Mouse (Mus musculus) thymus, postnatal 10 days (tissue): ENCODE results near the gene Atxn1.

Experiments used
- DNase-seq, 2 experiments: peaks; one replicate each; pipeline ENCODE4 v3.0.0; 2021; ENCODE audit warnings: low spot score in 2 of 2

Atxn1 gene

DNA sequence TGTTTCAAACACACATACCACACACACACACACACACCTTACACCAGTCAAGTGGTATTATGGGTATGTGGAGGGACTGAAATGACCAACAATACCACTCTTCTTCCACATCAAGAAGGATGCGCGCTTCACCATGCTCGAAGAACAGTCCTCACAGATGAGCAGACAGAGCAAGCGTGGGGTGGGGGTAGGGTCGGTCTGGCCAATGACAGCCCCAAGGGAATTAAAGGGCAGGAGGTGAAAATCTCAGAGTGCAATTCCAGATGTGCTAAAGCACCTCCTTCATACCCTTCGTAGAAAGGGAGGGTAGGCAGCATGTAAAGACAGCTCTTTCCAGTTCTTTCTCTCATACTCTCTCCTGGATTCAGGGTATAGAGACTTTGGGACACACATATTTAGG is 238.6 kb downstream of the Atxn1 start:
- no peak for DNase-seq

DNA sequence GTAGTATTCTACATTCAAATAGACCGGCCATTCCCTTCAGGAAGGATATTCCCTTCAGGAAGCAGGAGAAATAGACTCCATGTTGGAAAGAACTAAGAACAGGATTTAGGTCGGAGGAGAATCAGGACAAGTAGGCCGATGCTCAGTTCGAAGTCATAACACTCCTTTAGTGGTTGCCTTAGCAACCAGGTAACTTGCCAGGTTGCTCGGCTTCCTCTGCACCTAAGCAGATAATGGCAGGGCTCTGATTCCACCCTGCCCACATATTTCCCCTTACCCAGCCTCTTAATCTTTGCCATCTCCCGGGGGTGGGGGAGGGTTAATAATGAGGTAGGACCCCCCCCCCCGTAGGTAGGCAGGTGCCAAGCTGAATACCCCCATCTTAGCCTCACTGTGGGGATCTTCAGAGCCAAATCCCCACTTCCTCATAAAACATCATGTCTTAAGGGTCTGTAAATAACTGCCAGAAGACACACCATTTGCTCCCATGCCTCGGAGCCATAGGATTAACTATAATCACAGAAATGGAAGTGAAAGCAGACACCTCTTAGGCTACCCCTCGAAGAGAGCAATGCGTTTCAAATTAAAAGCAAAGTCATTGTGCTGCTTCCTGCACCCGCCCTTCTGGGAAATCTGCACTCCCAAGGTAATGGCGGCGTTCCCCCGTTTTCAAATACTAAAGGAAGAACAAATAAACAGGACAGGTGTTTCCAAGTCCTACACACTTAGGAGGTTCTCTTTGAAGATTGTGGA is 240.1 kb downstream of the Atxn1 start:
- no peak for DNase-seq

DNA sequence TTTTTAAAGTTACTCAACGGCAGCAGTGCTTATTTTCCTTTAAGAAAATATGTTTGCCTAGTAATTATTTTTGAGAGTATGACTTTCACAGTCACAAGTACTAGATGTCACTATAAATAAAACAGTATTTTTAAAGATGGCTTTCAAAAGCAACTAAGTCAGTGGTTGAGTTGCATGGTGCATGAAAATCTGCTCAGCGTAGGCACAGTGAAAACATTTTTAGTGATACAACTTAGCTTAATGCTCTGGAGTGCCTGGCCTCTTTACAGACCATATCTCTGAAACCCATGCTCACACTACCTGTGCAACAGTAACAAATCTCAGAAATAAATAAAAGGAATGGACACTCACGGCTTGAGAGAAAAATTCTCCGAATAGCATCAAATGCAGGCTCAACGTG is 241.9 kb downstream of the Atxn1 start:
- DNase-seq = no peak

DNA sequence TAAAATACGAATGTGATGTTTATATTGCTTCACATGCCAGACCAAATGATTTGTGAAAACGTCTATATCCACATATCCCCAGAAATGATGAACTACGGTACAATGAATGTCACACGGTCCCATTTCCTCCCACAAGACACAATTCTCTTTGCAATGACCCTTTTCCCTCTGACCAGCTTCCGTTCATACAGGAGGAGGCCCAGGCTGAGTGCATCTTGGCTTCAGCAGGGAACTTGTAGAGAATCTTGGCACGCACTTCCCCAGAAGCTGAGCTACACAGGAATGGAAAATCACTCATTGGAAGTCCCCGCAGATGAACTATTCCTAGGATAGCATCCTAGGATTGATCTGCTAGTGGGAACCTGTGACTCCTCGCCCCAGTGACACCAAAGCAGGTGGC is 243.2 kb downstream of the Atxn1 start:
- no peak for DNase-seq

DNA sequence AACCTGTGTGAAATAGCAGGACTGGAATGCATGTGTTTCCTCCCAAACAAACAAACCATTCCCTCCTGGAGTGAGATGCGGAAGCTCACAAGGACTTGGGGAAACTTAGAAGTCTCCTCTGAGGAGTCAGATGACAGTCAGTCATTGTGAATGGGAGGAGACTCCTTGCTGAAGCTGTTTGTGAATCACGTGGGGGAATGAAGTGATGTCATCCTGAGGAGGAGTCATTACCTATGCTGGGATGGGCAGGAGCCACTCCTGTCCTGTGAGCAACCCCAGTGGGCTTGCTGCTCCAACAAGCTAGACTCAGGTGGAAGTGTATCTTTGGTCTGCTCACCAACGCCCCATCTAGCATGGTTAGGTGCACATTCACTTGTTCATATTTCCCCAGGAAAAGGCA is 246.0 kb downstream of the Atxn1 start:
- DNase-seq = no peak

DNA sequence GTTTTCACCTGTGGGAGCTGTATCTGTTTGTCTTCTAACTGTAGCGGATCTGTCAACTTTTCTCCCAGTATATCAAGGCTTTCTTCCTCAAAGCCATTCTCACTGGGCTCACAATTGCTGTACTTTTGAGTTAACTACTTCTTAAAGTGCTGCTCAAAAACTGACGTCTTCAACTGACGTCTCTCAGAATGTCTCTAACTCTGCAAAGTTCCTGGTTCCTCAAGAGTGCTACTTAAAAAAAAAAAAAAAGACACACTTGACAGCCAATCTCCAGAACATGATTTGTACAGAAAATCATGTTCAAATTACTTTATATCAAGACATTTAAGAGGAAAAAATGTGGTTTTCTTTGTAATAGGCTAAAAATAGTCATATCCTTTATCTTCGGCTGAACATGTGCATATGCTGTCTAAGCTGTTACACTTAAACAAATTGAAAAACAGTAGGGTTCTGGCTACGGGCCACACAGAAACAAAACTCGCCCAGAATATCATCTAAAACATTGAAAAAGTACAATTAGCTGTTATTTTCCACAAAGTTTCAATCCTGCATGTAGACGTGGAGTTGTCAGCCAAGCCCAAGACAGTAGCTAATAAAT is 249.1 kb downstream of the Atxn1 start:
- no peak for DNase-seq

DNA sequence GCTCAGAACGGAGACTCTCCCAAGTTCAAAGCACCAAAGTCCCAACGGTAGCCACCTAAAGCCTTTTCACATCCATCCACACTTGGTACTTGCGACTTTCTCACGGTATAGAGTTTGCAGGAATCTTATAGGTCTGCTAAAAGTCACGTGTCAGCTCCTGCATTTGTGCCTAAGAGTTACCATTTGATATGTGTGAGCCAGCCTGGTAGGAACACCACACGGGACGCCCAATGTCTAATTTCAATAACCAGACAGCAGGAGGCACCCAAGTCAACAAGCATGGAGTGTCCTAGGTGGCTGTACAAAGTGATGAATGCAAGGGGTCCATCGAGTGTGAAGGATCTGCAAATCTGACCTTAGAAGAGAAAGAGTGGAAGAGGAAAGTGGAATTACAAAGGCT is 254.8 kb downstream of the Atxn1 start:
- no peak for DNase-seq

DNA sequence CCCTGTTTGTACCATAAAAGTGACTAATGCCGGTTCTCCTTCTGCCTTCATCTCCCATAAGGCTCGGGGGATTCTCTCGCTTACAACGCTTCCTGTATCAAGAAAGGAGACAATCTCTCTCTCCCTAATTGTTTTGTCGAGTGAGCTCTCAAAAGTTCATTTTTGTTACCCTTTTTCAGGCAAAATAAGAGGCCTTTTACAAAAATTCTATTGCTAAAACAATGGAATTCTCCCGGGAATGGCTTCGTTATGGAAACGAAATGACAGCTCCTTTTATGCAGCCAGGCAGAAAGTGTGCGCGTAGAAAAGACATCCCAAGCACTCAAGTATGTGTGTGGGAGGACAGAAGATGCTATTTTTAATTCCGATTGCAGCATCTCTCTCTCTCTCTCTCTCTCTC is 255.4 kb downstream of the Atxn1 start:
- no peak for DNase-seq

DNA sequence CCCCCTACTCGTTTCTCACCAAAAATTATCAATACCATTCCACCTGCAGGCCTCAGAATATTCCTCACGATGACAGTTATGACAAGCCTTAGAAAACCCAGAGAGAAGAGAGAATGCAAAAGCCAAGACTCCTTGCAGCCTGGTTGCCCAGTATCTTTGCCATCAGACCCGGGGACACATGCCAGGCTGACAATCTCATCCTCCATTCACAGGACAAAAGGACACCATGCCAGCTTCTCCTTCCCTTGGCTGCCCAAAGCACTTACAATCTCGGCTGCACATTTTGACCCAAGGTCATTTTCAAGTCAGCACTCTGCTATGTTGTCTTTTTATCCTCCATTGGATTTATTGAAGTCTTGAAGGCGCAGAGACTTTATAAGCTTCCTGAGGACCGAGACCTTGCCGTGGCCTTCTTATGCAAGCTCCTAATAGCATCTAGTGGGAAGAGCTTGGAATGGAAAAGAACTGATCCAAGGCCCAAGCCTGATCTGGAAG is 263.5 kb downstream of the Atxn1 start:
- no peak for DNase-seq

DNA sequence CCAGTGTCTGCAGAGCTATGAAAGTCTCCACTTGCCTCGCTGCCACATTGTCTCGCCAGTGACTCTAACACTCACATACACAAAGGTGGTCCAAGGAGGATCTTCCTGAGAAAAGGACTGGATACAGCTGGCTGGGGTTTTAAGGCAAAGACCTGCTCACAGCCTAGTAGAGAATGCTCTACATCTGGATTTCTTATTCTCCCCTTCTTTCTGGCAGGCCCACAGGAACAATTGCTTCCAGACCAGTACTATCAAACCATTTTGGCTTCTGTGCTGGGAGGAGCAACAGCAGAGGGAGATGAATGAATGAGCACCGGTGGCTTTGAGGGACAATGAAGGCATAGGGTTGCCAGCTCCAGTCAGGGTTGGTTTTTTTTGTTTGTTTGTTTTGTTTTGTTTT is 265.8 kb downstream of the Atxn1 start:
- DNase-seq = no peak

DNA sequence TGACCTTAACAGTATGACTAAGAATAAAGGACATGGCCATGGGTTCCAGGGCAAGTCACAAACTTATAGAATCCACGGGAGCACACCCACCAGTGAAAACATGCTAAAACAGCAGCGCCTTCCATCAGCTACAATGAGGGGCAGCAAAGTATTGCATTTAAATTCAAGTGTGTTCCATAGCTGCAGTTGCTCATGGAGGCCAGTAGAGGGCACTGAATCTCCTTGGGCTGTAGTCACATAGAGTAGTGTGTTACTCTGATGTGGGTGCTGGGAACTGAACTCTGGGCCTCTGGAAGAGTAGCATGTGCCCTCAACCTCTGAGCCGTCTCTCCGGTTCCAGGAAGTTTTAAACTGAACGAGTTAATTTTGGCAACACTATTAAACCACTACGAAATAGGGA is 268.8 kb downstream of the Atxn1 start:
- no peak for DNase-seq

DNA sequence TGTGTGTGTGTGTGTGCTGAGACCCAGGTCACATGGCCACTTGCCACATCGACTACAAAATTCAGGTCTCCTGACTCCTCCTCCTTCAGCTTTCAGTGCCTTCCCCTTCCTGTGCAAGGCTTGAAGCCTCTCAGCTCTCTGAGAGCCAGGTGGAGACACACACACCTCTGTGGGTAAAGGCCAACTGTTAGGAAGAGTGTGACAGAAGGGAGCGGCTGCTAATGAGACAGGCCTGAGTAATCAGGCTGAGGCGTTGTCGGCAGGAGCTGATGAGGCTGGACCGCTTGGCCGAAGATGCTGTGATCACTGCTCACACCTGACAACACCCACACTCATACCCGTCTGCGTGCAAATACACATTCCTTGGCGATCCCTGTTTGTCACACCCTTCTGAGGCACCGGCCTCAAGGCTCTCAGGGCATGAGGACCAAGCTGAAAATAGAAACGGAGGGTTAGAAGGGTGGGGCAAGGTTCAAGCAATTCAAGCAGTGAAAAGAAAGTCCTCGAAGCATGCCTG is 269.8 kb downstream of the Atxn1 start:
- no peak for DNase-seq

DNA sequence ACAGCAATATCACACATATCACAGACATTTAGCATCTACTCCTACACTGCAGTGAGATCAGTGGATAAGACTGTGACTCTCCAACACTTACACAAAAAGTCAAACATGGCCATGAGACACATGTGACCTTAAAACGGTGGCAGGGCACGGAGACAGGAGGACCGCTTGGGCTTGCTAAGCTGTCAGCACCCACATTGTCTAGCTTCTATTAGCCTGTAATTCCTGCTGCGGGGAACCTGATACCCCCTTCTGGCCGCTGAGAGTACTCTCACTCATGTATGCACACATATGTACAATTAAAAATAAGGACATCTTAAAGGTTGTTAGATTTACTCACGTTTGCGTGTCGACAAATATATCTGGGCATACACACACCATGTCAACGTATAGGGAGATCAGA is 270.9 kb downstream of the Atxn1 start:
- DNase-seq = no peak

DNA sequence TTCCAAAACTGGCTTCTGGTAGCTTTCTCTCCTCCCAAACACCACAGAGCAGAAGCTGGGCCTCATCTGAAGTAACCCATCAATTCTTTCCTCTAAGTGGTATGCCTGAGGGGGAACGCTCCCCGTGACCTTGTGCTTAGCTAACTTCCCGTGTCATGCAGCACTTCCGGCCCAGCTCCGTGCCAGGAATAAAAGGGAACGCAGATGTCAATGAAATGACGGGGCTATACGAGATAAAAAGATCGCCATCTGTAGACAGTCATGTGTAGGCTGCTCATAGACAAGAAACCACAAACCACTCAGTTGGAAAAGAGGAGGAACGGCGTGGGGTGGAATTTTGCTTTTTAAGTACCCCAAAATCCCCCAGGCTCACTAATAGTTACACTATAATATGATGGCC is 271.3 kb downstream of the Atxn1 start:
- DNase-seq = peak in 1 of 2 experiments; percentile 7

DNA sequence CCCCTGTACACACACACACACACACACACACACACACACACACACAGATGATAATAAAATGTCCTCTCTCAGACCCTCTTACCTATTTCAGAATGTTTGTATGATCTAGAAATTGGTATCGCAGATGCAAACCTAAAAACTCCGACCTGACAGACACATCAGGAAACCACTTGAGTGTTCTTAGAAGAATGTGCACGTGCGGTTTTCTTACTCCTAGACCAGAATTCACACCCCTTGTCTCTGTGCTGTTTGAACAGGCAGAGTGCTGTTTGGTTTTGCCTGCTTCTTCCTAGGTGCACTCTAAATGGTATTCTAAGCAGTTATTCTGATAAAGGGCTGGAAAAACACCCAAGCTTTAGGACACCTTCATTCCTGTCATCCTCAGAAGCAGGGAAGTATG is 271.7 kb downstream of the Atxn1 start:
- DNase-seq = no peak

DNA sequence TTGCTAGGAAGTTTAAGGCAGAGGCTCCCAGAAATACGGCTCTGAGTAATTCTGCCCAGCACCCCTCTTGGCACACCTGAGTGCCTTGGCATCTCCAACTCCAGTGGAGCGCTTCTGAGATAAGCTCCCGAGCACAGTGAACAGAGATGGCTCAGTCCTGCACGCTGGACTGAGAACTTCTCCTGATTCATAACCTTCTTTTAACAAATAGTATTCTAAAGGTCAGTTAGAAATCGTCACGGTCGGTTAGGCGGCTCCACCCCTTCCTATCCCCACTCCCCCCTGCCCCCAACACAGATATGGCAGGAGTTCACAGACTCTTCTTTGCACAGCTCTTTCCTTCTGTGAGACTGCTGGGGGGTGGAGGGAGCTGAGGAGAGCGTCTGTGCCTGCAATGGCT is 272.4 kb downstream of the Atxn1 start:
- DNase-seq = no peak

DNA sequence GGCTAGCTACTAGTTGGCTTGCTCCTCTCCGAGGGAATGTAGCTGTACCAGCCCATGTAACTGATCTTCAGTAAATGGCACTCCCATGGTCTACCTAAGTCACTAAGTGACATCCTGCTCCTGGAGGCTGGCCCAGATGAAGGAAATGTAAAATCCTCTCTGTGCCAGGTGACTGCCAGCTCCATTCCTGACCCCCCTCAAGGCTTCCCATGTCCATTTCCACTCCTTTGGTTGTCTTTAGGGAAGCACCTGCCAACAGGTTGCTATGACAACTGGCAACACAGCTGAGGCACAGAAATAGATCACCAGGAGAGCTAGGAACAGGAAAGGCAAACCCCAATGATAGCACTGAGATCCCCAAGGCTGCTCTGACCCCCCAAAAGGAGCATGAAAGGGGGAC is 274.4 kb downstream of the Atxn1 start:
- no peak for DNase-seq

DNA sequence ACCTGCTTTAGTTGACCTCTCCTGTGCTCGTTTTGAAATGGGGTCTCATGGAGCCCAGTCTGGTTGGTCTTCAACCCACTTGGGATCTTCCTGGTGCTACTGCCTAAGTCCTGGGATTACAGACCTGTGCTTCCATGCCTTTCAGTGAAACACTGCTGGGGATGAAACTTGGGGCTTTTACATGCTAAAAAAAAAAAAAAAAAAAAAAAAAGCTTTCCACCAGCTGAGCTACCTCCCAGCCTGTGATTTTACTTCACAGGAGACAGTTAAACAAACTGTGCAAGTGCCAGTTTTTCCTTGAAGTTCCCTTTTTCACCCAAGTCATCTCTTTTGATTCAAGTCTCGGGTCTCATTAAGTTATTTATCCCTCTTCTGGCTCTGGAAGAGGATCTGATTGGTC is 275.9 kb downstream of the Atxn1 start:
- no peak for DNase-seq

DNA sequence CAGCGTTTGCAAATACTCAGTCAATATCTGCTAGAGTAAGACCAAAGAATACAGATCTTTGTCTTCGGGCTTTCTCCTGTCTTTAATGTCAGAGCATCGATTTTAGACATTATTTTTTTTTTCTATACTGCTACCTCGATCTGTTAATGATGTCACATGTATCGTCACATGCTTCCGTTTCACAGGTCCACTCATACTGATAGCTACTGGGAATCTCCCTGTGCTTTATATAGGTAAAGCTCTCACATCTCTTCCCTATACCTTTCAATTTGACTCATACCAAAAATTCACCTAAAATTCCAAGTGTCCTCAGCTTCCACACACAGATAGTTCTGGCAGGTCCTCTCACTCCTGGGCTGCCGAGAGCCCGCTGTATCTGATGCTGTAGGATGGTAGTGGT is 277.2 kb downstream of the Atxn1 start:
- no peak for DNase-seq

DNA sequence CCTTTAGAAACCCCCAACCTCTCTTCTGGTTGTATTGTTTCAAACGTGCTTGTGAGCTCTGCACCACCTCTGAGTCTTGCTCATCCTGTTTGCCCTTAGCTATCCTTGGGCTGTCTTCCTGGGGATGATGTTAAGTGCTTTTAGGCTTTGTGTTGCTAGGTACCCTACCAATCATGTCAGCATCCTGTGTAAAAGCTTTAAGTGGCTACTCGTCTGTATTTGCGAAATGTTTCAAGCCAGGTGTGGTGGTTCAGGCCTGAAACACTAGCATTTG is 278.6 kb downstream of the Atxn1 start:
- DNase-seq = no peak

DNA sequence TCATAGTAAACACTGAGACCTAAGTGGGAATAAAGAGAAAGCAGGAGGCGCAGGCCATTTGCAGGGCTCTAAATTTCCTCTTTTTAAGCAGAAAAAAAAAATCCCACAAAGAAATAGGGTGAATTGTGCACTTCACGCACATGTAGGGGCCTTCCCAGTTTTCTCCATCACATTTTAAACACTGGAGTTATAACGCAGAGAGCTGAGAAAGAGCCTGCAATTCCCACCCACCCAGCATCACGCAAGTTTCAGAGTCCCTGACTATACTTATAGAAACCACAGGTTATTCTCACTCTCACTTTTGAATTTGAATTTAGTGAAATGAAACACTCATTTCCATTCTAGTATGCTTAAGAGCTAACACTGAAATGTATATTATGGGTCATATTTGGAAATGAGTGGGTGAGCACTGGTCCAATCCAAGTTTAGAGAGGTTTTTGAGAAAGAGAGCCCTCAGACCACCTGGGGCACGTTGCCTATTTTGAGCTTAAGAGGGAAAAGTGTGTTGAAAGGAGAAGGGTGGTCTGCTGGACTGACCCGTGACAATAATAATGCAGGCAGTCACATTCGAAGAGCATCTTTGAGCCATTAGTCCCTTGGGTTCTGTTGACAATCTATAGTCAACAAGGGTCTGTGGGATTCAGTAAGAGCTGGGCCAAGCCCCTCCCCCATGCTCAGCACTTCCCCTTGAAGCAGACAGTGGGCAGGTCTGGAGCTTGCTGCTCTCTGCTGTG is 279.1 kb downstream of the Atxn1 start:
- DNase-seq = no peak

DNA sequence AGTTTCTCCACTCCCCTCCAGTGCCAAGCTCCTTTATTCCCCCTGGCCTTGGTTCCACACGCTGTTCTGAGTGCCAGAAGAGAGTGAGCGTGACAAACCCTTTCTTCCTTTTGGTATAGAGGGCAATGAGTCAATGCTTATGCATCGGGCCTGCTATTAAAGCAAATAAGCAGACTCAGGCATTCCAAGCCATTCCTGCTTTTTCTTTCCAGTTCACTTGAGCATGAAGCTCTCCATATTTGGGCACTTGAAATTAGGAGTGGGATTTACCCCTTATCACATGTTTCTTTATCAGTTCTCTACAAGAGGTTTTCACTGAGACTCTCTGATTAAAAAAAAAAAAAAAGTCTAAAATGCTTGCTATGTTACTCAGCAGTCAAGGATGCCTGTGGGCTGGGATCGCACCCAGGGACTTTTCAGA is 279.9 kb downstream of the Atxn1 start:
- no peak for DNase-seq

DNA sequence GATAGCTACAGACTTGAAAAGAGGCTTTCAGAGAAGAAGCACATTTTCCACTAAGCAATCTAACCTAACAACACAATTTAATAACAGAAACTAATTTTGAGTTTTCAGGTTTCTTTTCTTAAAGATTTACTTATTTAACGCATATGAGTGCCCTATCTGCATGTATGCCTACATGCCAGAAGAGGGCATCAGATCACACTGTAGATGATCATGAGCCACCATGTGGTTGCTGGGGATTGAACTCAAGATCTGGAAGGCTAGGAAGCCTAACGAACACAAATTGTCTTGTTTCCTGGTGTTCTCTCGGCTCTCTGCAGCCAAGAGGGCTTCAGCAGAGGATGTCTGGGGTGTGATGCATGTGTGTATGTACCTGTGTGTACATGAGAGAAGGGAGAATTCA is 280.8 kb downstream of the Atxn1 start:
- no peak for DNase-seq
